Mouse (Mus musculus): ENCODE measurements around the gene Nfkb1.

Gene Nfkb1

DNA sequence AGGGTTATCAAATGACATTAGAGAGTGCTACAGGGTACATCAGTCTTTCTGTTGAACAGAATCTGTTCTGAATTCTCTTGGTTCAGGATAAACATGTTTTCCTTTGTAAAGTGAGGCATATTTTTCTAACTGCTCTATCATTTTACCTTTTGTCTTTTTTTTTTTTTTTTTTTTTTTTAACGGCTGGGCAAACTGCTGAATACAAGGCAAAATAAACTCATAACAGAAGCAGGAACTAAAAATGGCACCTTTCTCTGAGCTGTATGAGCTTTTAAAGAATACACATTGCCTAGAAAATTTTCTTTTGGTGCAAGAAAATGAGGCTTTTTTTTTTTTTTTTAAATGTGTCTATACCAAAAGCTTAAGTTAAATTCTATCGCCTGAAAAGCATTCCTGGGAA lies 105.3 kb downstream of the Nfkb1 start:
- no peak for DNase-seq (ENCODE audit: low spot score)

DNA sequence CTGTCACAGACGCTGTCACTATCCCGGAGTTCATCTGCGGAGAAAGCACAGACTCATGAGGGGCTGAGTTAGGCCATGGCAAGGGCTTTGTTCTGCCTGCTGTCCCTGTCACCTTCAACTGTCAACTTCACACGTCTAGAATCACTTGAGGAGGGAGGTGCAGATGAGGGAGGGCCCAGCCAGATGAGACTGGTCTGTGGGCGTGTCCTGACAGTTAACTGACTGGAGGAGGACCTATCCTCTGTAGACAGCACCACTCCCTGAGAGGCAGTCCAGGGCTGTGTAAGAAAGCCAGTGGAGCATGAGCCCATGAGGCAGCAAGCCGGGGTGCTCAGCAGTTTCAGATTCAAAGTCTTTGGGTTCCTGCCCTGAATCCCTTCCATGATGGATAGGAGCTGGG lies 105.9 kb downstream of the Nfkb1 start:
- no peak for DNase-seq (ENCODE audit: low spot score)

DNA sequence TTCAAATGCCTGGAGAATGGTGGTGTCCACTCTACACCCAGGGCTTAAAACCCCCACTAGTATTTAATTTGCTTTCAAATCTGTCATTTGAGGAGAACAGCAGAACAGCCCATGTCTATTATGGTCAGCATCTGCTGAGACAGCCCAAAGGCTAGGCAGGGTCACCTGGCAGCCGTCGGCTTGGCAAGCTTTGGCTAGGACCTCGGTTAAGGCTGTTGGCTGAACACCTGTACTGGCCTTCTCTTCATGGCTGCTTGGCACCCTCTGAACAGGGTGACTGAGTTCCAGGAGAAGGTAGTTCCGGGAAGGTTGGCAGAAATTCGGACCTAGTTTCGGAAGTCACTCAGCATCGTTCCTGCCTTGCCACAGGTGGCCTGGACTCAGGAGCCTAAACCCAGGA lies 109.1 kb downstream of the Nfkb1 start:
- DNase-seq (ENCODE audit: low spot score), result no peak

DNA sequence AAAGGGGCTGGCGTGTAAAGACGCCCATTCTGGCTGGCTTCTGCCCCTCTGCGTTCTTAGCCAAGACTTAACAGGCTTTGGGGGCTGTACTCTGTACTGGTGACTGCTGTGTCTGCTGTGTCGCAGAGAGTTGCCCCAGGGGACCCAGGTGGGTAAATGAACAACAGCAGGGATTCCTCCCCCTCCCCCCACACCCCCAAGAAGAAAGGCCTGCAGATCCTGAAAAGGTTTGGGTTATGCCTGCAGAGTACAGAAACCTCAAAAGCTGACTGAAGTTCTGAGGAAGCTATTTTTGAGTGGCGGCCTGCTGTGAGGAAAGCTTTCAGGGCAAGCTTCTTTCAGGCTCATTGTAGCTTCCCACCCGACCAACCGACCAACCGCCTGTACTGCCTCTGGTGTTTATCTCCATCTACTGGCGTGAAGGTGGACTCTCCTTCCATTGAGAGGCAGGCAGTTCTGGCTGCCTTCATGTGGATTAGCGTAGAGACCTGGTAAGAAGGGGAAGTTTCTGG lies 109.7 kb downstream of the Nfkb1 start:
- no peak for DNase-seq (ENCODE audit: low spot score)

DNA sequence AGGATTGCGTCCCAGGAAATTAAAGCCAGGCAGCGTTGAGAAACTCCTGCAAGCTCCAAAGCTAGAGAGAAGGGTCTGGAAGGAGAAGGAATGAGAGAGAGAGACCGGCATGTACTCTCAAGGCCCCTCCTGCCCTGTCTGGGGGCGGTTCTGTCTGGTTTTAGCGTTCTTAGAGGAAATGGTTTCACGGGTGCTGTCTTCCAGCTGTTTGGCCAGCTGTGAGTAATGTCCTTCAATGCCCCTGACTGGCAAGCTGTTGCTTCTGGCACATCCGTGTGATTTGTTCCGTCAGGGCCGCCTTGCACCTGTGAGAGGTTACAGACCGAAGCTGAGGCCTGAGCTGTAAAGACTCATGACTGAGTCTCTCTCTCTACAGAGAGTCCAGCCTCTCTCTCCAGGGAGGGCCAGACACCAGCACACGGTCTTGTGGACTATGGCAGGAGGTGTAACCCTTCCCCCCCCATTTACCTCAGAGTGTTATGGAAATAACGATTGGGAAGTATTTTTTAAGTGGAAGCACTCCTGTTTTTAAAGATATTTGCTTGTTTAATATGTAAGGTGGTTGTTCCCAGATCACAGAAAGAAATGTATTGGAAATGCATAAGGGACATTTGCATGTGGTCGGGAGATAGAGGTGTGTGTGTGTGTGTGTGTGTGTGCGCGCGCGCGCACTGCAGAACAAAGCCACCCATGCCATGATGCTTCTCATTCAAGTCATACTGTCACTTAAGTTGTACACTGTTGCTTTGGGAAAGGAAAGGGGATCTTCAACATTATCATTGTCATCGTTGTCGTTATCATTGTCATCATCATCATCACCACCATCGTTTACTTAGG lies 110.7 kb downstream of the Nfkb1 start:
- no peak for DNase-seq (ENCODE audit: low spot score)

DNA sequence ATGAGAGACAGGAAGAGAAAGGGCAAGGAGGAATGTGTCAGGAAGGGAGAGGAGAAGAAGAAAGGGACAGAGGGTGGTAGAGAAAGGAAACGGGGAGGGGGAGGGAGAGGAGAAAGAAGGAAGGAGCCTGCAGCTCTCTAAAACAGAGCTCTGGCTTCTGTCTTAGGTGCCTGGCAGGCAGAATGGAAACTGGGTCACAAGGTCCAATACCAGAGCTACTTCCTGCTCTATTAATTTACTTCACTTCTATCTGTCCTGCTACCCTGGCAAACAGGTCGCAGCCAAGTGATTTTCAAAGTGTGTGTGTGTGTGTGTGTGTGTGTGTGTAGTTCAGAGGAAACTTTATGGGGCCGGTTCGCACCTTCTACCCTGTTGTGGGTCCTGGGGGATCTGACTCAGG lies 112.2 kb downstream of the Nfkb1 start:
- no peak for DNase-seq (ENCODE audit: low spot score)

DNA sequence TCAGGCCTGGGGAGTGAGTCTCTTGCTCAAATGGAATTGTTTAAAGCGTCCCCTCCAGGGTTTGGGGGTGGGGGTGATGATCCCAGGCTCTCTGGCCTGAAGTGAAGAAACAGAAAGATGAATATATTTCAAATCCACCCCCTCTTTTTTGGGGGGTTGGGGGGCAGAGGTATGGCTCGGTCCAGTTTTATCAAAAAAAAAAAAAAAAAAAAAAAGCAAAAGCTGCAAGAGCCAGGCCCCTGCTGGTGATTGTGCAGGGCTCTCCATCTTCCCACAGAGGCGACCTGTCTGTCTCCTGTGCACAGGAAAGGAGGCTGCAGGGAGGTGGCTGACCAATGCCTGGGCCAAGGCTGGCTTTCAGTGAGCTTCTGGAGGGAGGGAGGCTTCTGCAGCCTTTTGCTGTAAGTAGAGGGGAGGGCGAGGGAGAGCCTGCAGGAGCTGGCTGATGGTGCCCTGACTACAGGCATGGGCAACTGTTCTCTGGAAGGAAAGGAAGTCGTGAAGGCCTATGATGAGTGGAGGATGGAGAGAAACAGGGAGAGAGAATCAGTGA lies 112.7 kb downstream of the Nfkb1 start:
- DNase-seq (ENCODE audit: low spot score), result no peak

DNA sequence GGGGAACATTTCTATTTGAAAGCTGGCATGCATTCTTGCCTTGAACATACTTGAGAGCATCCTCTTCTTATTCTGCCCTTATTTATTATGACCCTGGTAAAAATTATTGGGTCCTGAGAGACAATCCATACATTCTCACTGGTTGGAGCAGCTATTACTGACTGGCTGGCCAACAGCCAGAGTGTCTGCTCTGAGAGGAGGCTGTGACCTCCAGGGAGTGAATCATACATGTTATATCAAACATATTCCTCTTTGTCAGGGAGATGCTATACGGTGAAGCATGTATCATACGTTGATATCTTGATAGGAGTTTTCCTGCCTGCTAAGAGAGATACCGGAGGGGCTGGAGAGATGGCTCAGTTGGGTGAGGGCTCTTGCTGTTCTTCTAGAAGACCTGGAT lies 116.2 kb downstream of the Nfkb1 start:
- no peak for DNase-seq (ENCODE audit: low spot score)

DNA sequence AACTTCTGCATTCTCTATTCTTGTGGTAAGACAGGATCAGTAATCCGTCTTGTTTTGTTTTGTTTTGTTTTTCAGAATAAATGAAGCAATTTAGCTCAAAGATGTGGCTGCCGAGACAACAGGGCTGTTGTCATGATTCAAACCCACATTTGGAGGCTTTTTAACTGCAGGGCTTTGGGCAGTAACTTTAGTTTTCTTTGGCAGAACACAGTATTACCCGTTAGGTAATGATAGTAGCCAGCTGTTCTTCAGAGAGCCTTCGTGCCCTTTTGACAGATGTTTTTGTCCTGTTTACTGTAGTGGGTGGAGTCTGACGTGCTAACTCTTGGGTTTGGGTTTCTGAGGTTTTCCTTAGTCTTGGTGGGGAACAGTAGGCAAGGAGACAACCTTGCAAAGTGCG lies 118.3 kb downstream of the Nfkb1 start:
- no peak for DNase-seq (ENCODE audit: low spot score)

DNA sequence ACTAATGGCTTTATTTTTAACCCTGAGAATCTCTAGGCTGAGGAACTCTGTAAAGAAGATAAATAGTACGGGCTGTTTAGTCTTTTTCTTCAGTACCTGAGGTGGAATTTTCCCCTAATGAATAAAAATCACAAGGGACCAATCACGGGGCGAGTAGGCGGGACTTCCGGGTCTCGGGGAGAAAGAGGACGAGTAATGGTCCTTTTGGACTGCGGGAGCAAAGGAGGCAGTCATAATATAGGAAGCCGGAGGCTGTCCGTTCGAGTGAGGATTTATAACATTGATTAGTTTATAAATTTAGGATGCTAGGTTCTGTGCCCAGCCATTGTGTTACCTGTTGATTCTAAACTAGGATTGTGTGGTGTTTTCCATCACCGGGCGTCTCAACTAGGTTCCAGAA lies 119.8 kb downstream of the Nfkb1 start:
- DNase-seq (ENCODE audit: low spot score), result no peak

DNA sequence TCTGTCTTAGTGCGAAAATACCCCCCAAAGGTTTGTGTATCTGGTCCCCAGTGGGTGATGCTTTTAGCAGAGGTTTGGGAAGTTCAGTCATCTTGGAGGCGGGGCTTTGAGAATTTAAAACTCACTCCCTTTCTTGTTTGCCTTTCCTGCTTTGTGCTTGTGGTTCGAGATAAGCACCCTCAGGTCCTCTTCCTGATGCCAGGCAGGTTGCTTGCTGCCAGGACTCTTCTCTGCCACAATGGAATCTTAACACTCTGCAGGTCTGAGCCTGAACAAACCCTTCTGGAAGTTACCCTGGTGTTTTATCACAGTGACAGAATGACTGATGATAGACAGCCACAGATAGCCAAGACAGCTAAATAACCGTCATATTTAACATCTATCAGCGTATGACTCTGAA lies 122.7 kb downstream of the Nfkb1 start:
- no peak for DNase-seq (ENCODE audit: low spot score)

DNA sequence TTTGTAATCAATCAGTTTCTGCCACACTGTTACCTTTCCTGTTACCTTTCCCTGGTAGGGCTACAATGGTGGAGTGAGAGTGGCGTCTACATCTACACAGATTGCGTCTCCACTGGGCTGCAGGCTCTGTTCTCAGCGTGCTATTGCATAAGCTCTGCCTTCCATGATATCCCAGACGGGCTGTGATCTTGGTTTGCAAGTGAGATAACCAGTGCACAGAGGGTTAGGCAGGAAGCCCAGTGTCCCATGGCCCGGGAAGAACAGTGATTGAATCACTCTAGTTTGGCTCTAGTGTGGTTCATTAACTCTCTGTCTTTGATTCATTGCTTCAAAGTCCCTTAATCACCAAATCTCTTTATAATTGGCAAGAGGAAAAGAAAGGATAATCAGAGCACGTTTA lies 123.5 kb downstream of the Nfkb1 start:
- no peak for DNase-seq (ENCODE audit: low spot score)

DNA sequence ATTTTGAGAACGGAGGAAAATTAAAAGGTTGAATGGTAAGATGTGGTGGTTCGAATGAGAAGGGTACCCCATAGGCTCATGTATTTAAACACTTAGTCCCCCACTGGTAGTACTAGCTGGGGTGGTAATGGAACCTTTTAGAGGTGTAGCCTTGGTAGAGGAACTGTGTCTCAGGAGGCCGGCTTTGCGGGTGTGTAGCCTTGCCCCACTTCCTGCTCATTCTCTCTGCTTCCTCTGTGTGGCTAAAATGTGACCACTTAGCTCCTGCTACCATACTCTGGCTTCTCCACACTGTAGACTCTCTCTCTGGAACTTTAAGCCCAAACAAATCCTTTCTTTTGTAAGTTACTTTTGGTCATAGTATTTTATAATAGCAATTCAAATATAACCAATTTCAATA lies 126.0 kb downstream of the Nfkb1 start:
- DNase-seq (ENCODE audit: low spot score), result no peak

DNA sequence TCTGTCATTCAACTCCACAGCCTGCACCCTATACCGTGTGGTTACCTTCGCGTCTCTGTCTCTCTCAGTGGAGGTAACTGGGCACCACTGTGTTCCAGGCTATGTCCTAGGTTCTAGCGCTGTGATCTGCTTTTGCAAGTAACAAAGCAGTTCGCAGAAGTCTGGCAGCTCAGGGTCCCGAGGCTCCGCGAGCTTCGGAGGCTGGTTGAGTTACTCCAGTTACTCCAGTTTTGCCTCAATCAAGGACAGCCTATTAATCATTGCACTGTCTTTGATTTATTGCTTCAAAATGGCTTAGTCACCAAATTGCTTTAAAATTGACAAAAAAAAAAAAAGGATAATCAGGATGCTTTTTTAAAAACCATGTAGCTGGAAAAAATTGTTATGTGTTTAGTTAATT lies 126.6 kb downstream of the Nfkb1 start:
- no peak for DNase-seq (ENCODE audit: low spot score)

DNA sequence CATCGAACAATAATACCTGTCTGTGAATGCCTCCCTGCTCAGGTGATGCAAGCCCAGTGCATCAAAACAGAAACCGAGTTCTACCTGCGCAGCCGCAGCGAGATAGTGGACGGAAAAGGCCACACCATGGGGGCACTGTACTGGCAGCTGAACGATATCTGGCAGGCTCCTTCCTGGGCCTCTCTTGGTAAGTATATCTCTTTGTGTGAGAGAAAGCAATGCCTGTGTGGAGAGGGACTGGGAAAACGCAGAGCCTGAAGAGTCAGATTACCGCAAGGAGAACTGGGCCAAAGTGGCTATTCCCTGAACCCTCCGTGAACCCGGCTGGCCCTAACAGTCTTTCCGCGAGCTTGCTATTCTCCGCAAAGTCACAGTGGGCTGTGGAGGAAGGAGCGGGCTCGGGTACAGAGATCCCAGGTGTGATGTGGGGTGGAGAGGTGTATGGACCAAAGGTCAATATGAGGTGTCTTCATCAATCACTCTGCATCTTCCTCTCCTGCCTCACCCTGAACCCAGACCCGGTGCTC lies 128.1 kb downstream of the Nfkb1 start:
- DNase-seq (ENCODE audit: low spot score), result no peak

DNA sequence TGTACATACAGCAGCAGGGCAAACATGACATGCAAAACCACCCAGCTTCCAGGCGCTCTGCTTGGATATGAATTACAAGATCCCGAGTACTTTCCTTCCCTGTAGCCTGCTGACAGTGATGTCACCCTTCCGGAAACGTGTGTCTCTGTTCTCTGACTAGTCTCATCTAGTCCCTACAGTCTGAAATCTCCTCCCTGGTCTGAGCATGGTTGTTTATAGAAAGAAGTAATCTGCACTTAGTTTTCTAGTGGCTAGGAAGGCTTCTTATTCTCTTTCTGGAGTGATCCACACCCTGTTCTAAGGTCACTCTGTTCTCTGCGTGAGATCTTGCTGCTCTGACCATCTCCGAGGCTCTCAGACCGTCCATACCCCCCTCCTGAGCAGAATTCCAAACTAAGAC lies 129.3 kb downstream of the Nfkb1 start:
- no peak for DNase-seq (ENCODE audit: low spot score)

DNA sequence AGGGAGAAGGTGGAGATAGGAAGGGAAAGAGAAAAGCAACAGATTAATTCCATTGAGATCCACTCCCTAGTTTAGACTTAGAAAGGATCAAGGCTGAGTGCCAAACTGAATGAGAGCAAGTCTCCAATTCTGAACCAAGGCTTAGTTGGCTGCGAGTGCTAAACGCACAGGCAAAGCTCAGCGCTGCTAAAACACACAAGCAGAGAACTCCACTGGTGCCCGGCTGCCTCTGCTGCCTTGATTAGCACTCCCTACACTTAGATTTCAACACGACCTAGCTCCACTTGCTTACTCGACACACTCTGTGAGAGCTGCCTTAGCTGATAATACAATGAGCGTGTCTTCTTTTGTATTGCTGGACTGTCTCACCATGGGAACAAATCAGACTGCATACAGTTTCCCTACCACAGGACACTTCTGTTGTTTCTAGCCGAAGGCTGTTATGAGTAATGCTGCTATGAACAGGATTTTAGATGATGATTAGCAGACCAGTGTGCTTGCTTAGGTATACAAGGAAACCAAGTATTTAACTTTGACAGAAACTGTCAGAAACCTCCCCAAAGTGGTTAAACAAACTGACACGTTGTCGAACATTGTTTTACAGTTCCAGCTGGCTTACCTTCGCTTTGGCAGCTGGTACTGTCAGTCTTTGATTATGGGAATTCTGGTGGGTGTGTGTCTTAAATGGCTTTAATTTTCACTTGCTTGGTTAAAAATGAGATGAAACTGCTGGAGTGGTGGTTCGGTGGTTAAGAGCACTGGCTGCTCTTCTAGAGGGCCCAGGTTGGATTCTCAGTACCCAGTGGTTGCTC lies 134.3 kb downstream of the Nfkb1 start:
- DNase-seq (ENCODE audit: low spot score), result no peak

DNA sequence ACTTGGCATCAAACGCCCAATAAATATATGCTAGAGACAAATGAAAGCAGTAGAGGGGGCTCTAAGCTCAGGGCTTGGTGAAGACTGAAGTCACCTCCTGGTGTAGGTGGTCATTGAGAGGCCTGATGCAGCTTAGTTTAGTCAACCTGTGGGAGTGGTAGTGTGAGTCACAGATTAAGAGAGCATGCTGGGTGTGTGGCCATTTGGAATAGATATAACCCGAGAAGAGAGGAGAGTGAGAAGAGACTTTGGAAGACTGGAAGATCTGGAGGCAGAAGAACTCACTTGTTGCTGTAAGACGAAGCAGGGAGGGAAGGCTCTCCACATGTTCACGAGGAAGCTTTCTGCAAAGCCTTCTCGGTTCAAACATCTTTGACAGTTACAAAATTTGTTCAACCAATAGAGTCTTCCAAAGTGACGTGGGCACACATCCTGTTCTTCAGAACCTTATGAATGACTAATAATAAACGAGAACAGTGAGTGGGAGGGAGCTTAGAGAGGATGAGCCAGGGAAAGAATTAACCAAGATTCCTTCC lies 135.2 kb downstream of the Nfkb1 start:
- no peak for DNase-seq (ENCODE audit: low spot score)

DNA sequence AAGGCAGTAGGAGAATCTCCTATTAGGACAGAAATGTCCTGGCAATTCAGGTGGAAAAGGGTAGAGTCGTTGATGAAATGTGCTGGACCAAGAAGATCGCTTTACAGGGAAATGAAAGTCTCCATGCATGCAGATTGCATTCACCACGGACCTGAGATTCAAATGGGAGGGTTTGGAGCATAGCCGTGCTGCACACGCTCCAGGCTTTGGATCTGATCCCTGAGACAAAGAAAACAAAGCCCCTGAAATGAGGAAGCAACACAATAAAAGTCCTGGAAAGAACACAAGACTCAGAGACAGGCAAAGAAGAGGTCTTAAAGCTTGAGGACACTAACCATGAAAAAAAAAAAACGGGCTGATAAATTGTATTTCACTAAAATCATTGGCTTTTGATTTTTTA lies 136.2 kb downstream of the Nfkb1 start:
- DNase-seq (ENCODE audit: low spot score), result no peak

DNA sequence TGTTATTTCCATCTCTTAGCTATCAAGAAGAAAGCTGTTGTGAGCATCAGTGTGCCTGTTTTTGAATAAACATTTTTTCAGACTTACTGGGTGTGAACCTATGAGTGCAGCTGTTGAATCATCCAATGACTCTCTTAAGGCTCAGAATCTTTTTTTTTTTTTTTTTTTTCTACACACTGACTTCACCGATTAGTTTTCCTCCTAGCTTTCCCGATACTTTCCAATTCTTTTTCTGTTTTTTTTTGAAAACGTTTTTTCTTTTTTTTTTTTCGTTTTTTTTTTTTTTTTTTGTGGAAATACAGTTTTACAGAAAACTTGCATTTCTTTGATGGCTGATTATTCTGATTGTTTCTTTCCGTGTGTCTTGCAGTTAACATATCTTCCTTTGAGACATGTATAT lies 138.5 kb downstream of the Nfkb1 start:
- DNase-seq (ENCODE audit: low spot score), result no peak

DNA sequence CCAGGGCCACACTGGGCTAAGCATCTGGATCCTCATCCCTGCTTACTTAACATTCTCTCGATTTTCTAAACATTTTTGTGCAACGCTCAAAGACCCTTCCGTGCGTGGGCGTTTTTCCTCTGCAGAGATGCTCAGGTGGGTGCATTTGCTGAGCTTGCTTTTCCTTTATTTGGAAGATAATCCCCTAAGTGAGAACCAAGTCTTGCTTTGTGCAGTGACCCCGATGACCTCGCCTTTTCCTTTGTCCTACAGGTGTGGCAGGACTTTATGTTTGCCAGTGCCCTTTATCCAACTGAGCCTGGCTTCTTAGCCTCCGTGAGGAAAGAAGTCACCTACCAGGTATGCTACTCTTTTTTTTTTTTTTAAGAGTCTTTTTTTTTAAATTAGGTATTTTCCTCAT lies 144.0 kb downstream of the Nfkb1 start:
- DNase-seq (ENCODE audit: low spot score), result no peak

DNA sequence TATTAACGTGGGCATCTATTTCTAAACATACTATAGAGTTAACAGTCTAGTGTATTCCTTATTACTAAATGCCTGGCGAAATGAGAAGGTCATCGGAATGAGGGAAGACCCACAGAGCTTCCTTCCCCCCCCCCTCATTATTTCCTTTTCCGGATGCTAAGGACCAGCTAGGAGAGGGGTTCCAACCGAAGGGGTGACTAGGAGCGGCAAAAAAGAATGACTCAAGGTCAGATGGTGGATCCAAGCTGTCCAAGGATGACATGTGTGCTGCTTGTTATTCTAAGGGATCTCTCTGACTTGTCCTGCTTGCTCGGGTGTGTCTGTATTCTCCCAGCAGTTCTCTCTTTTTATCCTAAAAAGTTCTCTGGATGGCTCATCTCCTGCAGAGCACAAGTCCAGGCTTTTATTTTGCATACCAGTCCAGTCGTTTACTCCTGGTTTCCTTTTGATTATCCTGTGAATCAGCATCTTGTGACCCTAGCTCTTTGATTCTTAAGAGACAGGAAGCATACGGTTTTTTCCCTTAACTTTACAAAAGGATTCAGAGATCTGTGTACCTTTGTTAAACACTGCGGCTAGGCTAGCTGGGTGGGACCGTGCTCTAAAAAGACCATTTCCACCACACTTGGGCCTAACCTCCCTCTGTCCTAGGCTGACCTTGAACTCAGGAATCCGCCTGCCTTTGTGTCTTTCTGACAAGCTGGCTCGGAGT lies 145.0 kb downstream of the Nfkb1 start:
- DNase-seq (ENCODE audit: low spot score), result no peak
